Mouse (Mus musculus) left cerebral cortex, adult 18-20 months (tissue): ENCODE data around the gene Cdh24. TPM values are rescaled to one million over a fixed set of nuclear protein-coding genes. Genes with fewer than 3 reads are reported as not detected.

Source experiments
- DNase-seq, 2 experiments: peaks; one replicate each; pipeline ENCODE4 v3.0.0; 2021 to 2022; ENCODE audit warnings: low spot score in 2 of 2, mixed read lengths in 1 of 2
- microRNA-seq, 2 experiments: library from miRNA; unstranded; fragments of <30 nt; microRNA quantifications; one replicate each; pipeline ENCODE4 v1.2.0; 2021
- total RNA-seq, 2 experiments: library from RNA; stranded (reverse); gene quantifications; 2 replicates each; pipeline ENCODE4 v1.2.3; 2021

Gene Cdh24
- total RNA-seq, 2 experiments from 2014 or later: 8.4 to 9.2 TPM

- no peak for DNase-seq
These were observed 31.2 kb downstream of the Cdh24 start for GRCm38 (mm10) chr14:54609962-54610361.

DNA sequence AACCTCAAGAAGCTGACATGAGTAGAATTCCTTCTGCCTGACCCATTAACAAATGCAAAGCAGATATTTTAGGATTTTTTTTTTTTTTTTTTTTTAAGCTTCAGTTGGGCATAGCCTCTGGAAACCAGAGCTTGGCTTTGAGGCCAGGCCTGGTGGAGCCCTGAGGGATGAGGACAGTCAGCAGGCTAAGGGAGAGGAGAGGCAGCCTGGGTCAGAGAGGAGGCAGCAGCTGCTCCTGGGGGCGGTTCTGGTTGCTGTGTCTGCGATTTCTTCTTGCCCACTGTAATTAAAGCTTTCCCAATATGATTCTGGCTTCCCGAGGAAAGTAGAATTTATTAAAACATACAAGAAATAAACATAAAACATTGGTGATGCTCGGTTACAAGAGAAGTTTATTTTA is 31.9 kb downstream of the Cdh24 start:
- no peak for DNase-seq

- no peak for DNase-seq
These were observed 33.9 kb downstream of the Cdh24 start for GRCm38 (mm10) chr14:54607226-54607625.

- DNase-seq: peak; percentile 71 to 78
These were observed 35.3 kb downstream of the Cdh24 start, which contains the start of gene 4931414P19Rik for GRCm38 (mm10) chr14:54605752-54606321. Gene 4931414P19Rik (minus strand): TSS chr14:54605993.

DNA sequence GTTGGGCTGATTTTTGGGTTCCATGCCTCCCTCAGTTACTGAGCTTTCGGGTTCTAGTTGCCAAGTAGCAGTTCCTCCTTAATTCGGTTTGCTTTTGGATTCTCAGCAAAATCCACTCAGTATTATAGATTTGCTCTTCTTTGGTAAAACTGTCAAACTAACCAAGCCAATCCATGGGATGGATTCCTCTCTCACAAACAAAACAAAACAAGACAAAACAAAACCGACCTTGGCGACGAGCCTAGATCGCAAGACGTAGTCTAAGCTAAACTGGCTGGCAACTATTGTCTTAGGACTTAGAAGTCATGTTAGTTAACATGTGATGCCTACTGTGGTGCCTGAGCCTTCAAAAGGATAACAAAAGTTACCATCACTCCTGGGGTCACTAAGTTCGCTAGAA is 37.5 kb downstream of the Cdh24 start:
- no peak for DNase-seq

- DNase-seq: peak; percentile 93 to 95
These were observed 38.0 kb downstream of the Cdh24 start for GRCm38 (mm10) chr14:54603038-54603654.

DNA sequence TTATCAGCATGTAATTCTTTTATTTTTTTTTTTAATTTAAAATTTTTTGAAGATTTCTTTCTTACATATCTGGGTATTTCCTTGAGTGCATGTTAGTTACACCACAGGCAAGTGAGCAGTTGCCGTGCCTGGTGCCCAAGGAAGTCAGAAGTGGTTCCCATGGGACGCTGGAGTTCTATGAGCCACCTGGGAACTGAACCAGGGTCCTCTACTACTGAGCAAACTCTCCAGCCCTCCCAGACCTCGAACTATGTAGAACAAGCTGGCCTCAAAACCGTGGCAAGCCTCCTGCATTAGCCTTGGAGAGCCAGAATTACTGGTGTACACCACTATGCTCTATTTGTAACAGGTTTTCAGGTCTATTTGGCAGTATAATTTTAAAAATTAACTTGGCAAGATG is 38.6 kb downstream of the Cdh24 start:
- no peak for DNase-seq

DNA sequence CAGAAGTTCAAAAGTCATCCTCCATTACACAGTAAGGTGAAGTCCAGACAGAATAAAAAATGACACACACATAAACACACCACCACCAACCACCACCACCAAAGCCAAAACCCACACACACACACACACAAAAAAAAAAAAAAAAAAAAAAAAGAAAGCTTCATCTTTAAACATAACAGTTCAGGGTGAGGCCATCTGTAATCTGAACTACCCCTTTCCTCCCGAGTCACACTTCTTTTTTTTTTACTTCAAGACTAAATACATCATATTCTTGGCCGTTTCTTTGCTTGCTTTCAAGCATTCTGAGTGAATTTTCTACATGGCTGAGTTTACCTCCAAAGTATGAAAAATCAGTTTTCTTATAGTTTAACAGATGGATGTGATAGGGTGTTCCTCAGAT is 39.6 kb downstream of the Cdh24 start:
- no peak for DNase-seq

DNA sequence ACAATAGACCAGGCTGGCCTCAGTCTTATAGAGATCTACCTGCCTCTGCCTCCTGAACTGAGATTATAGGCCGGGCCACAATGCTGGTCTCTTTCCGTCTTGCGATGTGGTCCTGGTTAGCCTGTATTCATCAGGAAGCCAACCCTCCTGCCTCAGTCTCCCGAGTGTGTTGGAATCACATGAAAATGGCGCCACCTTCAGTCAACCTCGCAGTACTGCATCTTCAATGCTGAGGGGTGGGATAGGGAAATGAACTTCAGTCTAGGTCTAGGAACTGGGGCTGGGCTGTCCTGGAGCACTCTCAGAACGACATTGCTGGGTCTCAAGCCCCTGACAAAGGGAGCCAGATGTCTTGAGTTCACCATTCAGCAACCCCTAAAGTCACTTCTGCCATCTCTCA is 44.1 kb downstream of the Cdh24 start:
- no peak for DNase-seq

GRCm38 (mm10) chr14:54594631-54595414 is 46.3 kb downstream of the Cdh24 start:
- peak; percentile 48 to 65 for DNase-seq

DNA sequence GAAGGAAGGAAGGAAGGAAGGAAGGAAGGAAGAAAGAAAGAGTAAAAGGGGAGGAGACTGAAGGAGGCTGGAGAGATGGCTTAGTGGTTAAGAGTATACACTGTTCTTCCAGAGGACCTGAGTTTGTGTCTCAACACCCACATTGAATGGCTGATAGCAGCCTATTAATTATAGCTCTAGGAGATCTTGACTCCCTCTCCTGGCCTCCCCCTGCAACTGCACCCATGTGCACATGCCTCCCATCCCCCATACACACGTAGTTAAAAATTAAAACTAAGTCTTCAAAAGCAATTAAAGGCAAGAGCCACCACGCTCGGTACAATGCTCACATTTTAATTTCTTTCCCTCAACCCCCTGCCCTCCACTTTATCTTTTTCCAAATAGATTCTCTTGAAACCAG is 47.1 kb downstream of the Cdh24 start:
- DNase-seq: no peak

GRCm38 (mm10) chr14:54592319-54592934 is 48.7 kb downstream of the Cdh24 start:
- peak; percentile 42 to 68 for DNase-seq

- DNase-seq: no peak
These were observed 50.1 kb downstream of the Cdh24 start for GRCm38 (mm10) chr14:54591056-54591455.

GRCm38 (mm10) chr14:54583681-54584338 is 57.4 kb downstream of the Cdh24 start:
- peak; percentile 63 to 70 for DNase-seq

- no peak for DNase-seq
These were observed 58.6 kb downstream of the Cdh24 start for GRCm38 (mm10) chr14:54582536-54582935.

Small RNA genes lying within 50 kb of the gene (microRNA-seq; reads per million reads assigned to microRNA genes)
- gene Mir686 (0 reads per million in 2 experiments), gene Mir6948 (0.42 to 0.50 reads per million in 2 experiments)

Other genes starting within 250 kb of the Cdh24 start
- 1 to 10 TPM; 2.3 to 4.0 TPM for gene Slc7a7, start 223.6 kb downstream of the Cdh24 start, total RNA-seq
- gene Mrpl52, start 214.5 kb downstream of the Cdh24 start, total RNA-seq: 10 to 100 TPM; 89.2 to 93.8 TPM
- 10 to 100 TPM; 12.0 to 12.6 TPM for gene Mmp14, start 209.8 kb downstream of the Cdh24 start, total RNA-seq
- gene Lrp10, start 177.2 kb downstream of the Cdh24 start, total RNA-seq: 10 to 100 TPM; 21.1 to 22.2 TPM
- gene Rem2, start 165.3 kb downstream of the Cdh24 start, total RNA-seq: 1 to 10 TPM; 4.2 to 7.5 TPM
- gene Prmt5, start 123.8 kb downstream of the Cdh24 start, total RNA-seq: 10 to 100 TPM; 48.8 to 49.7 TPM
- gene Haus4, start 86.7 kb downstream of the Cdh24 start, total RNA-seq: 1 to 10 TPM; 1.5 to 2.0 TPM
- gene Ajuba, start 63.8 kb downstream of the Cdh24 start, total RNA-seq: 1 to 10 TPM; 1.7 to 1.9 TPM
- gene 4931414P19Rik, start 35.4 kb downstream of the Cdh24 start, total RNA-seq: 1 to 10 TPM; 8.3 to 9.3 TPM
- gene Psmb5, start 23.3 kb downstream of the Cdh24 start, total RNA-seq: 100 to 1,000 TPM; 176 to 178 TPM
- gene Psmb11, start 19.9 kb downstream of the Cdh24 start, total RNA-seq: under 1 TPM in 1 of 2 experiments, not detected in 1; 0.16 TPM
- not detected for gene Gm17606, start 412 bp downstream of the Cdh24 start, total RNA-seq
- gene 1700123O20Rik, start 44.9 kb upstream of the Cdh24 start, total RNA-seq: 10 to 100 TPM; 22.9 to 25.8 TPM
- 100 to 1,000 TPM; 193 to 195 TPM for gene Acin1, start 45.6 kb upstream of the Cdh24 start, total RNA-seq
- not detected for gene Gm29776, start 57.5 kb upstream of the Cdh24 start, total RNA-seq
- not detected for gene Cebpe, start 70.8 kb upstream of the Cdh24 start, total RNA-seq
- gene Slc7a8, start 140.6 kb upstream of the Cdh24 start, total RNA-seq: 10 to 100 TPM; 48.7 to 52.5 TPM
- gene Rnf212b, start 172.8 kb upstream of the Cdh24 start, total RNA-seq: not detected
- 10 to 100 TPM; 20.6 to 21.9 TPM for gene Homez, start 229.6 kb upstream of the Cdh24 start, total RNA-seq
- 10 to 100 TPM; 18.5 to 19.8 TPM for gene Ppp1r3e, start 236.2 kb upstream of the Cdh24 start, total RNA-seq
- 100 to 1,000 TPM; 140 to 142 TPM for gene Bcl2l2, start 242.0 kb upstream of the Cdh24 start, total RNA-seq
- not detected for gene Gm20521, start 242.1 kb upstream of the Cdh24 start, total RNA-seq